Mouse (Mus musculus) embryonic facial prominence, embryonic 12.5 days (tissue): ENCODE measurements around the gene Fam69a. TPM values are rescaled to one million over a fixed set of nuclear protein-coding genes. Genes with fewer than 3 reads are reported as not detected.
A peak's percentile ranks its signal among the peaks of the same experiment; 100 is the strongest.
"Not testable (repeated sequence)": the region's sequence is repeated elsewhere in the genome, so short reads cannot be mapped to it uniquely, and the experiment has no call there.

Source experiments
- ATAC-seq: fragments of 200-750 bp; cut with Nextera tagmentation; 2 replicates; pipeline ENCODE4 v1.8.0; 2017; ENCODE audit not compliant: insufficient number of reproducible peaks, insufficient read depth, low FRiP score, low TSS enrichment
- H3K27ac ChIP-seq: fragments of 300-500 bp; sonication (generic); 2 replicates; pipeline ENCODE4 v1.5.1; 2016; ENCODE audit warnings: mild to moderate bottlenecking
- H3K27me3 ChIP-seq: fragments of 300-500 bp; sonication (generic); 2 replicates; pipeline ENCODE4 v1.6.1; 2016; ENCODE audit warnings: mild to moderate bottlenecking, moderate library complexity
- H3K36me3 ChIP-seq: fragments of 300-500 bp; sonication (generic); 2 replicates; pipeline ENCODE4 v1.6.1; 2016; ENCODE audit warnings: mild to moderate bottlenecking
- H3K4me1 ChIP-seq: fragments of 300-500 bp; sonication (generic); 2 replicates; pipeline ENCODE4 v1.6.1; 2016
- H3K4me2 ChIP-seq: fragments of 300-500 bp; sonication (generic); replicated peaks from 2 replicates; pipeline ENCODE4 v1.6.1; 2016; ENCODE audit warnings: mild to moderate bottlenecking, moderate library complexity
- H3K4me3 ChIP-seq: fragments of 300-500 bp; sonication (generic); 2 replicates; pipeline ENCODE4 v1.5.1; 2016; ENCODE audit warnings: mild to moderate bottlenecking
- H3K9ac ChIP-seq: fragments of 300-500 bp; sonication (generic); 2 replicates; pipeline ENCODE4 v1.6.1; 2016; ENCODE audit warnings: mild to moderate bottlenecking, moderate library complexity
- H3K9me3 ChIP-seq: fragments of 300-500 bp; sonication (generic); 2 replicates; pipeline ENCODE4 v1.6.1; 2016; ENCODE audit warnings: mild to moderate bottlenecking, moderate library complexity
- WGBS: fragments of 180-500 bp; shearing (Covaris S2); methylation state at CpG from one replicate; pipeline ENCODE4 v1.1.7; 2016; 5-methylcytosine and 5-hydroxymethylcytosine counted together
- polyA plus RNA-seq: library from polyadenylated mRNA; unstranded; fragments of >200 nt; fragmentation: Nextera tagmentation; extraction: Ambion mirVana; gene quantifications from 2 replicates; pipeline ENCODE4 v1.2.1, GENCODE M21; 2016

The Fam69a gene
- polyA plus RNA-seq, 1 experiment from 2014 or later: 24.8 TPM

GRCm38 (mm10) chr5:107978289-107979035 is 8.4 kb downstream of the Fam69a start:
- ATAC-seq: no peak
- Histone ChIP-seq H3K9me3 (no peaks in the 10 kb centered on the region), H3K27me3 (no peaks in the 10 kb centered on the region), H3K4me1 (no peaks in the 10 kb centered on the region), H3K36me3 (no peaks in the 10 kb centered on the region), H3K4me2 (no peak overlapping the region), H3K4me3 (no peak overlapping the region), H3K27ac (no peak overlapping the region), H3K9ac (no peak overlapping the region)
- whole genome bisulfite sequencing: 89% methylated on average over 6 of the region's 6 CpGs

GRCm38 (mm10) chr5:107977640-107978288 is 9.1 kb downstream of the Fam69a start:
- Histone ChIP-seq H3K36me3 (no peaks in the 10 kb centered on the region), H3K27ac (no peak overlapping the region), H3K9ac (no peak overlapping the region), H3K9me3 (no peaks in the 10 kb centered on the region), H3K4me2 (no peak overlapping the region), H3K4me3 (no peak overlapping the region), H3K27me3 (no peaks in the 10 kb centered on the region), H3K4me1 (peaks cover 6% of the 10 kb centered on the region; the same call in 1 of the 2 replicates)
- ATAC-seq: no peak
- 70% methylated on average over 3 of the region's 3 CpGs for WGBS

- WGBS: 63% methylated on average over 2 of the region's 2 CpGs
- no peak for ATAC-seq
- no peaks in the 10 kb centered on the region for H3K27me3 ChIP-seq
Measured at GRCm38 (mm10) chr5:107973310-107973709, 13.6 kb downstream of the Fam69a start.

GRCm38 (mm10) chr5:107972444-107973272 is 14.2 kb downstream of the Fam69a start:
- H3K4me2 ChIP-seq: no peak overlapping the region
- ATAC-seq: no peak
- H3K27me3 ChIP-seq: no peaks in the 10 kb centered on the region
- peak overlapping the region; percentile 23; the same call in 1 of the 2 replicates for H3K27ac ChIP-seq
- H3K4me3 ChIP-seq: no peak overlapping the region
- WGBS: 66% methylated on average over 13 of the region's 13 CpGs
- no peaks in the 10 kb centered on the region for H3K36me3 ChIP-seq
- H3K4me1 ChIP-seq: peaks cover 12% of the 10 kb centered on the region; the same call in 1 of the 2 replicates
- H3K9ac ChIP-seq: no peak overlapping the region
- no peaks in the 10 kb centered on the region for H3K9me3 ChIP-seq

More at GRCm38 (mm10) chr5:107973310-107973709, 13.6 kb downstream of the Fam69a start:
- H3K4me3 ChIP-seq: no peak overlapping the region
- H3K4me1 ChIP-seq: peaks cover 12% of the 10 kb centered on the region; the same call in 1 of the 2 replicates
- no peak overlapping the region for H3K27ac ChIP-seq
- H3K4me2 ChIP-seq: no peak overlapping the region
- H3K9ac ChIP-seq: no peak overlapping the region
- H3K36me3 ChIP-seq: no peaks in the 10 kb centered on the region
- no peaks in the 10 kb centered on the region for H3K9me3 ChIP-seq

- no peak overlapping the region for H3K9ac ChIP-seq
- H3K4me2 ChIP-seq: no peak overlapping the region
- no peak overlapping the region for H3K27ac ChIP-seq
- 88% methylated on average over 4 of the region's 4 CpGs for WGBS
- no peaks in the 10 kb centered on the region for H3K36me3 ChIP-seq
- peaks cover 14% of the 10 kb centered on the region; the same call in 1 of the 2 replicates for H3K4me1 ChIP-seq
- no peaks in the 10 kb centered on the region for H3K9me3 ChIP-seq
- ATAC-seq: no peak
- H3K27me3 ChIP-seq: no peaks in the 10 kb centered on the region
- no peak overlapping the region for H3K4me3 ChIP-seq
Measured at GRCm38 (mm10) chr5:107971069-107971468, 15.8 kb downstream of the Fam69a start.

- not testable (repeated sequence) for H3K4me2 ChIP-seq, H3K4me3 ChIP-seq, ATAC-seq, H3K27me3 ChIP-seq, H3K27ac ChIP-seq, H3K9ac ChIP-seq, H3K9me3 ChIP-seq, H3K36me3 ChIP-seq
- 72% methylated on average over 1 of the region's 1 CpGs for WGBS
- H3K4me1 ChIP-seq: peaks cover 14% of the 10 kb centered on the region; the same call in 1 of the 2 replicates
Measured at GRCm38 (mm10) chr5:107969818-107970217, 17.1 kb downstream of the Fam69a start.

GRCm38 (mm10) chr5:107968079-107968478 is 18.8 kb downstream of the Fam69a start:
- H3K36me3 ChIP-seq: no peaks in the 10 kb centered on the region
- ATAC-seq: no peak
- WGBS: 88% methylated on average over 3 of the region's 3 CpGs

GRCm38 (mm10) chr5:107966841-107967457 is 19.9 kb downstream of the Fam69a start:
- H3K27ac ChIP-seq: no peak overlapping the region
- no peaks in the 10 kb centered on the region for H3K36me3 ChIP-seq
- no peak overlapping the region for H3K4me2 ChIP-seq
- no peaks in the 10 kb centered on the region for H3K9me3 ChIP-seq
- no peak for ATAC-seq
- H3K4me3 ChIP-seq: no peak overlapping the region
- H3K27me3 ChIP-seq: no peaks in the 10 kb centered on the region
- 0 out of 2 replicates have a peak, but pooled peaks cover 4% of the 10 kb centered on the region for H3K4me1 ChIP-seq
- H3K9ac ChIP-seq: no peak overlapping the region
- 70% methylated on average over 4 of the region's 4 CpGs for WGBS

More at GRCm38 (mm10) chr5:107968079-107968478, 18.8 kb downstream of the Fam69a start:
- no peaks in the 10 kb centered on the region for H3K9me3 ChIP-seq
- H3K27me3 ChIP-seq: no peaks in the 10 kb centered on the region
- H3K4me2 ChIP-seq: no peak overlapping the region
- no peak overlapping the region for H3K4me3 ChIP-seq
- no peak overlapping the region for H3K9ac ChIP-seq
- no peak overlapping the region for H3K27ac ChIP-seq
- H3K4me1 ChIP-seq: peaks cover 11% of the 10 kb centered on the region; the same call in 1 of the 2 replicates

- H3K4me3 ChIP-seq: no peak overlapping the region
- H3K9me3 ChIP-seq: no peaks in the 10 kb centered on the region
- H3K9ac ChIP-seq: no peak overlapping the region
- no peak overlapping the region for H3K4me2 ChIP-seq
- no peaks in the 10 kb centered on the region for H3K36me3 ChIP-seq
- 0 out of 2 replicates have a peak, but pooled peaks cover 11% of the 10 kb centered on the region for H3K4me1 ChIP-seq
- H3K27ac ChIP-seq: no peak overlapping the region
- 61% methylated on average over 3 of the region's 3 CpGs for WGBS
- no peak for ATAC-seq
- H3K27me3 ChIP-seq: no peaks in the 10 kb centered on the region
Measured at GRCm38 (mm10) chr5:107966156-107966555, 20.7 kb downstream of the Fam69a start.

GRCm38 (mm10) chr5:107965355-107965991 is 21.4 kb downstream of the Fam69a start:
- no peaks in the 10 kb centered on the region for H3K27me3 ChIP-seq
- H3K4me1 ChIP-seq: 0 out of 2 replicates have a peak, but pooled peaks cover 11% of the 10 kb centered on the region
- no peak for ATAC-seq
- WGBS: 86% methylated on average over 9 of the region's 9 CpGs
- H3K9me3 ChIP-seq: no peaks in the 10 kb centered on the region
- no peak overlapping the region for H3K27ac ChIP-seq
- no peak overlapping the region for H3K9ac ChIP-seq
- no peak overlapping the region for H3K4me2 ChIP-seq
- no peaks in the 10 kb centered on the region for H3K36me3 ChIP-seq
- H3K4me3 ChIP-seq: no peak overlapping the region
